Mouse (Mus musculus) hindbrain, postnatal 0 days (tissue): ENCODE data around the gene Nabp2. TPM values are rescaled to one million over a fixed set of nuclear protein-coding genes. Genes with fewer than 3 reads are reported as not detected.

ENCODE experiments used
- ATAC-seq: fragments of 200-750 bp; cut with Nextera tagmentation; 2 replicates; pipeline ENCODE4 v1.8.0; 2017; ENCODE audit warnings: mild to moderate bottlenecking, moderate TSS enrichment, moderate library complexity
- DNase-seq: peaks from one replicate; pipeline ENCODE4 v3.0.0-alpha.2; 2015; ENCODE audit warnings: low spot score
- H3K27ac ChIP-seq: fragments of 300-500 bp; sonication (generic); 2 replicates; pipeline ENCODE4 v1.5.1; 2014; ENCODE audit warnings: mild to moderate bottlenecking
- H3K27me3 ChIP-seq: fragments of 300-500 bp; sonication (generic); 2 replicates; pipeline ENCODE4 v1.6.1; 2014; ENCODE audit warnings: low read length, mixed read lengths; ENCODE audit not compliant: insufficient read depth
- H3K36me3 ChIP-seq: fragments of 300-500 bp; sonication (generic); 2 replicates; pipeline ENCODE4 v1.6.1; 2014; ENCODE audit warnings: low read length, mixed read lengths; ENCODE audit not compliant: insufficient read depth
- H3K4me1 ChIP-seq: fragments of 300-500 bp; sonication (generic); 2 replicates; pipeline ENCODE4 v1.6.1; 2014; ENCODE audit warnings: antibody characterized with exemption, low read length, mixed read lengths; ENCODE audit not compliant: insufficient read depth
- H3K4me2 ChIP-seq: fragments of 300-500 bp; sonication (generic); 2 replicates; pipeline ENCODE4 v1.6.1; 2014; ENCODE audit warnings: low read depth, mild to moderate bottlenecking, low read length, moderate library complexity, mixed read lengths
- H3K4me3 ChIP-seq: fragments of 300-500 bp; sonication (generic); 2 replicates; pipeline ENCODE4 v1.5.1; 2014; ENCODE audit warnings: low read length
- H3K9ac ChIP-seq: fragments of 300-500 bp; sonication (generic); replicated peaks from 2 replicates; pipeline ENCODE4 v1.6.1; 2014; ENCODE audit warnings: mild to moderate bottlenecking, low read length, moderate library complexity, mixed read lengths
- H3K9me3 ChIP-seq: fragments of 300-500 bp; sonication (generic); 2 replicates; pipeline ENCODE4 v1.6.1; 2016; ENCODE audit warnings: low read length, mixed read lengths
- CTCF ChIP-seq: IDR thresholded peaks from 2 replicates; pipeline ENCODE4 v1.5.1; 2016; ENCODE audit warnings: antibody characterized with exemption, control low read depth, low read depth
- WGBS: fragments of 180-500 bp; shearing (Covaris S2); extraction: QIAGEN DNeasy Blood & Tissue Kit; methylation state at CpG from one replicate; pipeline ENCODE4 v1.1.7; 2014; 5-methylcytosine and 5-hydroxymethylcytosine counted together
- polyA plus RNA-seq: library from polyadenylated mRNA; unstranded; fragments of >200 nt; fragmentation: Nextera tagmentation; extraction: Ambion mirVana; gene quantifications from 2 replicates; pipeline ENCODE4 v1.2.1, GENCODE M21; 2015
- total RNA-seq: library from RNA; depleted of rRNA; stranded (reverse); fragments of >200 nt; gene quantifications from 2 replicates; pipeline ENCODE4 v1.2.3, GENCODE M21; 2014

Nabp2 gene
- total and polyA plus RNA-seq, 2 experiments from 2014 or later = 73.9 to 140 TPM

DNA sequence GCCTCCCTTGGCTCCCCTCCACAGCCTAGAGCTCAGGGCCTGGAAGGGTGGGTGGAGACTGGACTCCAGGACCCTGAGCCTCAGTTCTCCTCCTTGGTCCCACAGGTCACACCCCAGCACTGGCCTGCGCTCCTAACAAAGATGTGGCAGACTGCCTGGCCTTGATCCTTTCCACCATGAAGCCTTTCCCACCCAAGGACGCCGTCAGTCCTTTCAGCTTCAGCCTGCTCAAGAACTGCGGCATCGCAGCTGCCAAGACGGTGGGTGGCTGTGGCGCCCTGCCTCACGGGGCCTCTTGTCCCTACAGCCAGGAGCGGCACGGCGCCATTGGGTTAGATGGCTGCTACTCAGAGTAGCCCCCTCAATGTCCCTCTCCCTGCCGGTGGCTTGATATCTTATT, 20.9 kb downstream of the Nabp2 start:
- H3K9ac ChIP-seq = no peak overlapping the region
- no peaks in the 10 kb centered on the region for H3K27me3 ChIP-seq
- H3K9me3 ChIP-seq = no peaks in the 10 kb centered on the region
- ATAC-seq (no peak), DNase-seq (no peak)
- no peak for TF ChIP-seq CTCF
- no peak overlapping the region for H3K27ac ChIP-seq
- H3K36me3 ChIP-seq = peaks cover 78% of the 10 kb centered on the region
- 83% methylated on average over 12 of the region's 12 CpGs for whole genome bisulfite sequencing
- H3K4me3 ChIP-seq = no peak overlapping the region
- H3K4me2 ChIP-seq = no peak overlapping the region
- no peaks in the 10 kb centered on the region for H3K4me1 ChIP-seq

DNA sequence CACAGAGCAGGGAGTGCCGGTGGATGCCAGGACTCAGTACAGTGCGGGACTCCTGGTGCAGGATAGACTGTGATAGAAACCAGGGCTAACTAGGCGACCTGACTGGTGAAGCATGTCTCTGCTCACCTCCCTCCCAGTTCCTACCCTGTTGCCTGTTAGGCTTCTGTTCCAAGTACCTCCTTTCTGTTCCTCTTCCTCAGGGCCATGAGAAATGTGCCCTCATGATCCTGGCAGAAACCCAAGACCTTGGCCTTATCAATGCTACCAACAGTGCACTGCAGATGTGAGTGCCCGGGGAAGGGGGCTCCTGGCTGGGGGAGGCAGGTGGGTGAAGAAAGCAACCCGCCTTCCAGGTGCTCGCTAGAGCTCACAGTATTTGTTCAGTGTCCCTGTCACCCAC, 21.7 kb downstream of the Nabp2 start:
- 83% methylated on average over 6 of the region's 6 CpGs for WGBS

GRCm38 (mm10) chr10:128388941-128389340, 22.4 kb downstream of the Nabp2 start:
- H3K4me1 ChIP-seq = no peaks in the 10 kb centered on the region
- no peaks in the 10 kb centered on the region for H3K27me3 ChIP-seq
- H3K4me2 ChIP-seq = no peak overlapping the region
- WGBS = 68% methylated on average over 14 of the region's 14 CpGs
- H3K36me3 ChIP-seq = peaks cover 87% of the 10 kb centered on the region
- no peak overlapping the region for H3K4me3 ChIP-seq
- DNase-seq (no peak), ATAC-seq (no peak)
- H3K9ac ChIP-seq = no peak overlapping the region
- no peaks in the 10 kb centered on the region for H3K9me3 ChIP-seq
- no peak for TF ChIP-seq CTCF
- H3K27ac ChIP-seq = no peak overlapping the region

More for the DNA sequence above, 21.7 kb downstream of the Nabp2 start:
- H3K4me3 ChIP-seq = no peak overlapping the region
- no peak overlapping the region for H3K9ac ChIP-seq
- no peak for TF ChIP-seq CTCF
- H3K4me2 ChIP-seq = no peak overlapping the region
- no peaks in the 10 kb centered on the region for H3K9me3 ChIP-seq
- ATAC-seq = no peak
- DNase-seq = no peak
- no peaks in the 10 kb centered on the region for H3K4me1 ChIP-seq
- H3K36me3 ChIP-seq = peaks cover 84% of the 10 kb centered on the region
- no peaks in the 10 kb centered on the region for H3K27me3 ChIP-seq
- no peak overlapping the region for H3K27ac ChIP-seq

DNA sequence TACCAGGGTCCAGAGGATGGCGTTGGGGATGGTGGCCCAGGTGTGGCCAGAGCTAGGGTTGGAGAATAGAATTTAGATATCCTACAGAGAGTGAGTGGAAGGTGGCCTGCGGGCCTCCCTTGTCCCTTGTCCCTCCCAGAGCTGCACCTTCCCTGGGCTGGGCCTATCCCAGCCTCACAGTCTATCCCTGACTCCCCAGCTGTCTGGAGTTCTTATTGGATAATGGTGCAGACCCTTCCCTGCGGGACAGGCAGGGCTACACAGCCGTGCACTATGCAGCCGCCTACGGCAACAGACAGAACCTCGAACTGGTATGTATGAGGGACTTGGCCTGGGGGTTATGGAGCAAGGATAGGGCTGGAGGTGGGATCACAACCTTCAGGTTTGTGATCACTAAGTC, 25.4 kb downstream of the Nabp2 start:
- no peak for DNase-seq
- 90% methylated on average over 7 of the region's 7 CpGs for WGBS

GRCm38 (mm10) chr10:128382482-128382881, 28.8 kb downstream of the Nabp2 start:
- ATAC-seq (no peak), DNase-seq (no peak)
- no peak for TF ChIP-seq CTCF
- no peak overlapping the region for H3K4me3 ChIP-seq
- WGBS = 86% methylated on average over 8 of the region's 8 CpGs
- no peaks in the 10 kb centered on the region for H3K27me3 ChIP-seq
- H3K9ac ChIP-seq = no peak overlapping the region
- H3K27ac ChIP-seq = no peak overlapping the region
- no peaks in the 10 kb centered on the region for H3K9me3 ChIP-seq
- no peak overlapping the region for H3K4me2 ChIP-seq
- H3K4me1 ChIP-seq = peaks cover 10% of the 10 kb centered on the region
- peaks cover 69% of the 10 kb centered on the region for H3K36me3 ChIP-seq

More for the DNA sequence above, 25.4 kb downstream of the Nabp2 start:
- Histone ChIP-seq H3K4me2 (no peak overlapping the region), H3K4me3 (no peak overlapping the region), H3K36me3 (peaks cover 91% of the 10 kb centered on the region), H3K9me3 (no peaks in the 10 kb centered on the region), H3K9ac (no peak overlapping the region), H3K27ac (no peak overlapping the region), H3K27me3 (no peaks in the 10 kb centered on the region), H3K4me1 (no peaks in the 10 kb centered on the region)
- TF ChIP-seq CTCF = no peak
- ATAC-seq = 0 out of 2 replicates have a peak, but pooled peaks have one; percentile 6

GRCm38 (mm10) chr10:128380565-128380964, 30.7 kb downstream of the Nabp2 start:
- no peak for DNase-seq
- 86% methylated on average over 5 of the region's 5 CpGs for WGBS
- Histone ChIP-seq H3K4me3 (no peak overlapping the region), H3K36me3 (peaks cover 50% of the 10 kb centered on the region), H3K27ac (no peak overlapping the region), H3K4me1 (peaks cover 17% of the 10 kb centered on the region), H3K9me3 (no peaks in the 10 kb centered on the region), H3K9ac (no peak overlapping the region), H3K27me3 (no peaks in the 10 kb centered on the region), H3K4me2 (no peak overlapping the region)
- no peak for TF ChIP-seq CTCF
- no peak for ATAC-seq

GRCm38 (mm10) chr10:128379260-128379659, 32.0 kb downstream of the Nabp2 start:
- no peak for ATAC-seq
- Histone ChIP-seq H3K9me3 (no peaks in the 10 kb centered on the region), H3K9ac (no peak overlapping the region; the same call in 1 of the 2 replicates), H3K27me3 (no peaks in the 10 kb centered on the region), H3K4me1 (peaks cover 17% of the 10 kb centered on the region), H3K27ac (no peak overlapping the region), H3K36me3 (peaks cover 41% of the 10 kb centered on the region), H3K4me2 (no peak overlapping the region), H3K4me3 (no peak overlapping the region)
- TF ChIP-seq CTCF = no peak
- no peak for DNase-seq
- 93% methylated on average over 7 of the region's 7 CpGs for whole genome bisulfite sequencing
